Mouse (Mus musculus) megakaryocyte, embryonic 14.5 days (primary cell): Measurements from ENCODE around the gene Ift140. TPM values are rescaled to one million over a fixed set of nuclear protein-coding genes. Genes with fewer than 3 reads are reported as not detected.
"Not testable (repeated sequence)": the region's sequence is repeated elsewhere in the genome, so short reads cannot be mapped to it uniquely, and the experiment has no call there.

Experiments used
- H3K27me3 ChIP-seq: replicated peaks from 2 replicates; pipeline ENCODE3; 2012; ENCODE audit warnings: inconsistent platforms
- H3K36me3 ChIP-seq: replicated peaks from 2 replicates; pipeline ENCODE3; 2012; ENCODE audit warnings: low read length, inconsistent platforms, mixed read lengths
- H3K4me1 ChIP-seq: 2 replicates; pipeline ENCODE4 v1.6.1; 2012; ENCODE audit warnings: inconsistent platforms
- H3K4me3 ChIP-seq: replicated peaks from 2 replicates; pipeline ENCODE3; 2012; ENCODE audit warnings: moderate library complexity, mild to moderate bottlenecking, inconsistent platforms
- H3K9me3 ChIP-seq: 2 replicates; pipeline ENCODE4 v1.6.1; 2012; ENCODE audit warnings: inconsistent platforms
- FLI1 ChIP-seq: IDR thresholded peaks from 2 replicates; pipeline ENCODE4 v1.6.1; 2012; ENCODE audit warnings: low read length, inconsistent platforms, mixed read lengths
- GATA1 ChIP-seq: IDR thresholded peaks from 3 replicates; pipeline ENCODE4 v1.6.1; 2012; ENCODE audit warnings: mixed read lengths, low read length, inconsistent platforms, borderline replicate concordance
- polyA plus RNA-seq: library from polyadenylated mRNA; stranded (reverse); fragments of >175 nt; gene quantifications from 2 replicates; pipeline ENCODE4 v1.2.3, GENCODE M21; 2012; ENCODE audit warnings: low replicate concordance; ENCODE audit not compliant: insufficient read depth

Ift140 gene
- polyA plus RNA-seq, 1 experiment = 7.4 TPM

- Histone ChIP-seq H3K9me3 (no peaks in the 10 kb centered on the region), H3K4me1 (peaks cover 61% of the 10 kb centered on the region), H3K4me3 (peak overlapping the region; percentile 98), H3K27me3 (peaks cover 4% of the 10 kb centered on the region), H3K36me3 (peaks cover 41% of the 10 kb centered on the region)
- TF ChIP-seq GATA1 = no peak
- no peak for TF ChIP-seq FLI1
Observed at GRCm38 (mm10) chr17:25114908-25115645, 99.2 kb downstream of the Ift140 start.

- Histone ChIP-seq H3K27me3 (peaks cover 11% of the 10 kb centered on the region), H3K36me3 (peaks cover 34% of the 10 kb centered on the region), H3K4me3 (peak within 1 kb of the TSS; percentile 98), H3K9me3 (no peaks in the 10 kb centered on the region), H3K4me1 (peaks cover 65% of the 10 kb centered on the region)
- no peak for TF ChIP-seq FLI1
- no peak for TF ChIP-seq GATA1
Observed at GRCm38 (mm10) chr17:25115664-25116432, 100.0 kb downstream of the Ift140 start, which contains the start of gene Telo2. Gene Telo2 (minus strand): TSS chr17:25115967.

- no peak overlapping the region for H3K4me3 ChIP-seq
- peaks cover 24% of the 10 kb centered on the region for H3K27me3 ChIP-seq
- peaks cover 56% of the 10 kb centered on the region for H3K4me1 ChIP-seq
- TF ChIP-seq GATA1 (no peak), FLI1 (no peak)
- peaks cover 19% of the 10 kb centered on the region for H3K36me3 ChIP-seq
- H3K9me3 ChIP-seq = no peaks in the 10 kb centered on the region
Observed at GRCm38 (mm10) chr17:25117263-25117662, 101.4 kb downstream of the Ift140 start.

- Histone ChIP-seq H3K27me3 (peaks cover 42% of the 10 kb centered on the region), H3K9me3 (no peaks in the 10 kb centered on the region), H3K4me1 (peaks cover 40% of the 10 kb centered on the region), H3K36me3 (no peaks in the 10 kb centered on the region), H3K4me3 (no peak within 1 kb of the TSS)
- no peak for TF ChIP-seq FLI1
- no peak for TF ChIP-seq GATA1
Observed at GRCm38 (mm10) chr17:25120406-25120805, 104.5 kb downstream of the Ift140 start, which contains the start of gene Ptx4. Gene Ptx4 (plus strand): TSS chr17:25120760.

- TF ChIP-seq GATA1 (no peak), FLI1 (no peak)
Observed at GRCm38 (mm10) chr17:25123979-25124378, 108.1 kb downstream of the Ift140 start.

GRCm38 (mm10) chr17:25125442-25126060 lies 109.7 kb downstream of the Ift140 start:
- not testable (repeated sequence) for H3K4me3 ChIP-seq, H3K36me3 ChIP-seq, H3K9me3 ChIP-seq
- peaks cover 22% of the 10 kb centered on the region for H3K4me1 ChIP-seq
- H3K27me3 ChIP-seq = peaks cover 36% of the 10 kb centered on the region

More at GRCm38 (mm10) chr17:25123979-25124378, 108.1 kb downstream of the Ift140 start:
- Histone ChIP-seq H3K4me3 (no peak overlapping the region), H3K4me1 (peaks cover 26% of the 10 kb centered on the region), H3K36me3 (no peaks in the 10 kb centered on the region), H3K27me3 (peaks cover 42% of the 10 kb centered on the region), H3K9me3 (no peaks in the 10 kb centered on the region)

- H3K4me1 ChIP-seq = peaks cover 22% of the 10 kb centered on the region
- no peaks in the 10 kb centered on the region for H3K9me3 ChIP-seq
- peak overlapping the region; percentile 84 for H3K4me3 ChIP-seq
- TF ChIP-seq GATA1 (no peak), FLI1 (no peak)
- peaks cover 22% of the 10 kb centered on the region for H3K27me3 ChIP-seq
- no peaks in the 10 kb centered on the region for H3K36me3 ChIP-seq
Observed at GRCm38 (mm10) chr17:25127079-25127478, 111.2 kb downstream of the Ift140 start.

- Histone ChIP-seq H3K27me3 (peaks cover 17% of the 10 kb centered on the region), H3K4me3 (no peak overlapping the region), H3K9me3 (no peaks in the 10 kb centered on the region), H3K36me3 (no peaks in the 10 kb centered on the region), H3K4me1 (peaks cover 22% of the 10 kb centered on the region)
- no peak for TF ChIP-seq FLI1
Observed at GRCm38 (mm10) chr17:25127681-25128080, 111.8 kb downstream of the Ift140 start.

- TF ChIP-seq FLI1 (no peak), GATA1 (no peak)
- Histone ChIP-seq H3K36me3 (no peaks in the 10 kb centered on the region), H3K4me3 (no peak overlapping the region), H3K9me3 (no peaks in the 10 kb centered on the region), H3K27me3 (peaks cover 2% of the 10 kb centered on the region), H3K4me1 (peaks cover 23% of the 10 kb centered on the region)
Observed at GRCm38 (mm10) chr17:25130060-25130459, 114.2 kb downstream of the Ift140 start.

GRCm38 (mm10) chr17:25133275-25133698 lies 117.4 kb downstream of the Ift140 start, which contains the start of gene Clcn7:
Gene Clcn7 (plus strand): TSS chr17:25133391.
- Histone ChIP-seq H3K4me3 (peak within 1 kb of the TSS; percentile 96), H3K27me3 (peaks cover 2% of the 10 kb centered on the region)

More at GRCm38 (mm10) chr17:25133275-25133698, 117.4 kb downstream of the Ift140 start, which contains the start of gene Clcn7:
- no peaks in the 10 kb centered on the region for H3K9me3 ChIP-seq
- H3K36me3 ChIP-seq = peaks cover 20% of the 10 kb centered on the region
- H3K4me1 ChIP-seq = peaks cover 40% of the 10 kb centered on the region
- TF ChIP-seq GATA1 = no peak
- no peak for TF ChIP-seq FLI1
